Mouse (Mus musculus) spleen, postnatal 10 days (tissue): ENCODE results near the gene Brinp1.

Experiments
- DNase-seq, 2 experiments: peaks; one replicate each; pipeline ENCODE4 v3.0.0; 2021 to 2022; ENCODE audit warnings: low spot score in 2 of 2

Gene Brinp1

DNA sequence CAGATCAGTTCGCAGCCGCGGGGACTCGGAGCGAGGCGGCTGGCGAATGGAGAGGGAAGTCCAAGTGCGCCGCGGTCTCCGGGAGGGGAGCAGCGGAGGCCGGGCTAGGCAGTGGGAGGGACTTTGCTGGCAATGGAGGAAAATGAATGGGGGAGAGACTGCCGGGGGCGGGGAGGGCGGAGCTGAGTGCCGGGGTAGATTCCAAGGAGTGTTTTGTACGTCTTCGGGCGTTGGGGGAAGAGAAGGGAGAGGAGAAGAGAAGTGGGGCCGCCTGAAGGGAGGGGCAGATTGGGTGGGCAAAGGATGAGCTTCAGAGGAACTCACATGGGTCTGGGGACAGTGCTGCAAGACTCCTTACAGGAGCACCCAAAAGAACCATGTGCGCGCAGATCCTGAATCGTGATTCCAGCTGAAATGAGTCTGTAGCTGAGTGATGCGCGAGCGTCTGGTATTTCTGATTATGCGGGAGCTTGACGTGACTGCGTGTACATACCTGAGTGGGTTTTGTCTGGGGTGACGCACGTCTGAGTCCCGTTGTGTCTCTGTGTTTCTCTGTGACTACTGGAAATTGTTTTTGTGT is at the start of gene Brinp1:
Brinp1 (minus strand) TSS at position 76 of the 580 bp plus-strand sequence.
- DNase-seq: no peak

GRCm38 (mm10) chr4:68957265-68957664 is 3.1 kb upstream of the Brinp1 start:
- DNase-seq: no peak

DNA sequence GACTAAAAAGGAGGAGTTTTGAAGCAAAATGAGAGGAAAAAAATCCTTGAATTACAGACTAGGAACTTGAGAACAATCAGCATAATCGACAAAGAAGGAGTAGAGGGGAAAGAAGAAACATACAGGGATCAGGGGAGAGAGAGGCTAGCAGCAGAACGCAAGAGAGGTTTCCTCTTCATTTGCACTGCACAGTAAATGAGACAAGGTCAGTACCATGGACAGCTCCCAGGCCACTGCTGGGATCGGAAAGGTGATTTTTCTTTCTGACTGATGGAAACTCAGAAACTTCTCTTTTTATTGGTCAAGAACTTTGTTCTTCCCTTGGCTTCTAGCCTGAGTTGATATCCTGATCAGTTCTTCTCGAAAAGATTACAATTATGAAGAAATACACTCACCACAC is 1.4 kb upstream of the Brinp1 start:
- peak in 1 of 2 experiments; percentile 16 for DNase-seq

DNA sequence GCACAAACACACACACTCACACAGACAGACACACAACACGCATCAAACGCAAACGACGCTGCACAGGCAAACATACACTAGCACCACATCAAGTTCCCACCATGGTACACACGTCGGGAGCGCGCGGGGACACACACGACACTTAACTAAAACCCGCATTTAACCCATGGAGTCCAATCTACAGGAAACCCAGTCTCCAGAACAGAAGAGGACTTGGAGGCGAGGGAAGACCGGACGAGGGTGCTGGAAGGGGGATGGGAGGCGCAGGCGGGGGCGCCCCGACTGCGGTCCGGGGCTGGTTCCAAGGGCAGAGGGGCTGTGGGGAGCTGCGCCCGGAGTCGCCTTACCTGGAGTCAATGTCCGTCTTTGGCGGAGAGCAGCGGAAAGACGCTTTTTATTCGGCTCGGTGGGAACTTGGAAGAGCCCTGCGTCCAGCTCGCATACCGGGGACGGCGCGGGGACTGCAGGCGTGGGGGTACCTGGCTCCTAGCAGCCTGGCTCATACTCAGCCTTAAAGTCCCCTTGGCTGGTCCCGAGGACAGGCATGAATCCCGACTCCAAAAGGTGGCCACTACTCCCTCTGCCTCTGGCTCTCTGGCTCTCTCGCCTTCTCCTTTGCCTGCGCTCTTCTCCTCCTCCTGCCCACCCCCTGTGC is 403 bp downstream of the Brinp1 start:
- no peak for DNase-seq

- no peak for DNase-seq
These were observed 1.1 kb downstream of the Brinp1 start for GRCm38 (mm10) chr4:68953131-68953551.

- no peak for DNase-seq
These were observed 3.6 kb downstream of the Brinp1 start for GRCm38 (mm10) chr4:68950556-68950955.

- no peak for DNase-seq
These were observed 11.3 kb downstream of the Brinp1 start for GRCm38 (mm10) chr4:68942938-68943337.

GRCm38 (mm10) chr4:68930022-68930421 is 24.2 kb downstream of the Brinp1 start:
- no peak for DNase-seq

DNA sequence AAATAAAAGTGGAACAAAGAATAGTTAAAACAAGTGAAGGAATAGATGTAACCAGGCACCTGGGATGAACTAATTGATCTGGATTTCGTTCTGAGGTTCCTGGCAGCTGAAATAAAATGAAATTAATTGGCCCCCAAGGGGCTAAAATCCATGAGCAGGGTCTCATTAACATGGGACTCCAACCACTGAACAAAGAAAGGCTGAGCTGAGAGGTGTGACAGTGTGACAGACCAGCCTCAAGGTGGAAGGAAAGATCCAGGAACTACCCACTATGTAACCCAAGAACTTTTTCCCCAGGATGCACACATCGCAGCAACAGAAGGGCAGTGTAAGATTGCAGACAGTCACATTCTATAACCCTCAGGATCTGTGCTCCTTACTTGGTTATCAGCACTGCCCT is 28.1 kb downstream of the Brinp1 start:
- no peak for DNase-seq

DNA sequence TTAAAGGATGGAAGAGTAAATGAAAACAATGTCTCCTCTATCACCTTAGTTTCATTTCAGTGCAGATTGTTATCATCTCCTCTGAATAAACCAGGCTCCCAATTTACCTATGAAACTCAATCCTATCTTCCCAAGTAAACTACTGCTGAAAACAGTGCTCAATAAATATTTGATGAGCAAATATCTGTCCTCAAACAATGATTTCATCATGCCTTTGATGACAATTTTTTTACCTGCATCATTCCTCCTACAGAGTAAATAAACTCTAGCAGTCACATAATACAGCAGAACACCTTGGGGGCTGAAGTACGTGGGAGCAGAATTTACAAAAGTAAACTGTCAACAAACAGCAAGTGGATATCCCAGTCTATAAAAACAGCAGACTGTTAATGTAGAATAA is 31.3 kb downstream of the Brinp1 start:
- DNase-seq: no peak

GRCm38 (mm10) chr4:68922504-68922903 is 31.7 kb downstream of the Brinp1 start:
- DNase-seq: no peak

DNA sequence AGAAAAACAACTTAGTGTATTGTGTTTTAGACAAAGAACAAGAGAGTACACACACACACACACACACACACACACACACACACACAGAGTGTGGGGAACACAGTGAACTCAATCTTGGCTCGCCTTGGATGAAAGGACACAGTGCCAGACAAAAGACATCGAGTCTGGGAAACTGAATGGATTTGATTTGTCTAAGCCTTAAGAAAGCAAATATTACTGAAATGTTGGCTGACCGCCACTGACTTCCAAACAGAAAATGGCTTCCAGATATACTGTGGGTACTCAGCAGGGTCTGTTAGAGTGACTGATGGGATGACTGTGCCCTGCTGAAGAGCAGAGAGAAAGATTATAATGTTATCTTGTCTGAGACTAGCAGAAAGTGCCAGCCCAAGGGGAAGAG is 34.1 kb downstream of the Brinp1 start:
- no peak for DNase-seq

GRCm38 (mm10) chr4:68910942-68911341 is 43.3 kb downstream of the Brinp1 start:
- DNase-seq: no peak

- no peak for DNase-seq
These were observed 47.6 kb downstream of the Brinp1 start for GRCm38 (mm10) chr4:68906417-68907210.

DNA sequence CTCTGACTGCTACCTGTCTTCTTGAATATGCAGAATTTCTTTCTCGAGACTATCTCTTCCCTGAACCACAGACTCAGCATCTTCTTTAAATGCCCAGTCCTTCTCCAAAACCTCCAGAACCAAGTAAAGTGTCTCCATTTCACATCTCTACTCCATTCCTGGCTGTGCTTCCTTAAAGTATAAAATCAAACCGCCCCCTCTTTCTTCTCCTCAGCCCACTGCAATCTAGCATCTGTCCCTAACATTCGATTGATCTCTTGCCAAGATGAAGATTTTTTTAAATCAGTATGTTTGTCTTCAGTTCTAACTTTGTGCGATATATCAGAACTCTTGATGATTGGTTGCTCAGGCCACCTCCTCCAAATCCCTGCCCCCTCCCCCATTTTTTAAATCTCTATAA is 63.7 kb downstream of the Brinp1 start:
- DNase-seq: no peak

- no peak for DNase-seq
These were observed 67.9 kb downstream of the Brinp1 start for GRCm38 (mm10) chr4:68886276-68886675.

GRCm38 (mm10) chr4:68872028-68872427 is 82.2 kb downstream of the Brinp1 start:
- no peak for DNase-seq

GRCm38 (mm10) chr4:68865135-68865767 is 88.9 kb downstream of the Brinp1 start:
- no peak for DNase-seq

DNA sequence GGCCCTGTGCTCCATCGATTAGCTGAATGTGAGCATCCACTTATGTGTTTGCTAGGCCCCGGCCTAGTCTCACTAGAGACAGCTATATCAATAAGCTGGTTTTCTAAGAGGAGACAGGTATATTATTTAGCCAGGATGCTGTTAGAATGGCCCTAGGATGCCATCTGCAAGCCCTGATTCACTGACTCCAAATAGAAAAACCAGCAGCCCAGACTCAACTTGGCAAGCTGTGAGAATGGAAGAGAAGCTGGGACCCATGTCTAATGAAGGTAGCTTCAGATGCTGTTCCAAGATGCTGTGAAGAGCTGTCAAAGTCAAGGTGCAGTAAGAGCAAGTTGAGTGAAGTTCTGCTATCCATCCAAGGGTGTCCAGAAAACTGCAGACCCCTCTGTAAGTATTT is 89.5 kb downstream of the Brinp1 start:
- DNase-seq: no peak

DNA sequence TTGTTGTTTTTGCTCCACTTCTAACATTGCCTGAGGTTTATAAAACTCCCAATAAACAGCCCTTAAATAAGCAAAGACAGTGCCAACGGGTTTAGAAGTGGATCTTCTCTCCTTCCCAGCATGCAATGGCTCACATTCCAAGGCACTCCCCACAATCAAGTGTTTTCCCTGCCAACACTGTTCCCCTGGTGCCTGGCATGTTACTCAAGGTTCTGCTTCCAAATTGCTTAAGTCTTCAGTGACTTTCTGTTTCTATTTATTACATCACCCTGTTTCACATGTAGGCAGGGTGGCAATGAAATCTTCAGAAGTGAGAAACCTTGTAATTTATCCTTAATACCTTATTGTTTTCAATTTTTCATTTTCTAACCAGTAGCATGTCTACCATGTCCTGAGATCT is 97.3 kb downstream of the Brinp1 start:
- DNase-seq: no peak

DNA sequence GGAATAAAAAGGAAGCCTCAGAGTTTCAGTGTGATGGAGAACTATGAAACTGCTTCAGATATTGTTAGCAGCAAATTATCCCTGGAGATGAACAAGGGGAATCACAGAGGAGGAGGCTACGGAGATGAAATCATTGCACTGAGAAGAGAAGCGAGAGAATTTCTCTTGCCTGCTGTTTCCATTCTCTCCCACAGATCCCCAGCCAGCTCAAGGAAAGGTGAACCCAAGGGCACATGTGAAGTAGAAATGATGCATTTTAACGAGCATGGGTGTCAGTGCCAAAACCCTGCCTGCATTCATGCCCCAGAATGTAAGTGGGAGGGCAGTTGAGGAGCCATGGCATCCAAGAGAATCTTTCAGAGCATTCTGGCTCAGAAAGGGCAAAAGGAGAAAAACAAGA is 104.5 kb downstream of the Brinp1 start:
- no peak for DNase-seq

- no peak for DNase-seq
These were observed 107.2 kb downstream of the Brinp1 start for GRCm38 (mm10) chr4:68846976-68847375.
